Mouse (Mus musculus) E14TG2a.4 (cell line): ENCODE results near the gene Adora2a.

ENCODE experiments used
- CTCF ChIP-seq: conservative IDR thresholded peaks from 2 replicates; pipeline ENCODE4 v1.5.1; 2014; ENCODE audit warnings: low read length
- NANOG ChIP-seq: IDR thresholded peaks from 2 replicates; pipeline ENCODE4 v1.6.1; 2014; ENCODE audit warnings: borderline replicate concordance, low read length, mixed read lengths
- POU5F1 ChIP-seq: IDR thresholded peaks from 2 replicates; pipeline ENCODE4 v1.6.1; 2014; ENCODE audit warnings: low read length, borderline replicate concordance

GRCm38 (mm10) chr10:75333176-75333776 is 16.6 kb downstream of the Adora2a start:
- no peak for TF ChIP-seq CTCF
- no peak for TF ChIP-seq NANOG
- TF ChIP-seq POU5F1, result no peak
